Mouse (Mus musculus) intestine, embryonic 15.5 days (tissue): ENCODE results near the gene Zbtb46. TPM values are rescaled to one million over a fixed set of nuclear protein-coding genes. Genes with fewer than 3 reads are reported as not detected.

Source experiments
- ATAC-seq: fragments of 200-750 bp; cut with Nextera tagmentation; 2 replicates; pipeline ENCODE4 v1.8.0; 2017; ENCODE audit warnings: moderate TSS enrichment, moderate library complexity
- H3K27ac ChIP-seq: fragments of 300-500 bp; sonication (generic); 2 replicates; pipeline ENCODE4 v1.5.1; 2015; ENCODE audit warnings: mild to moderate bottlenecking, inconsistent platforms
- H3K27me3 ChIP-seq: fragments of 300-500 bp; sonication (generic); replicated peaks from 2 replicates; pipeline ENCODE4 v1.6.1; 2015; ENCODE audit warnings: inconsistent platforms
- H3K36me3 ChIP-seq: fragments of 300-500 bp; sonication (generic); 2 replicates; pipeline ENCODE4 v1.6.1; 2015; ENCODE audit warnings: inconsistent platforms
- H3K4me1 ChIP-seq: fragments of 300-500 bp; sonication (generic); replicated peaks from 2 replicates; pipeline ENCODE4 v1.6.1; 2015; ENCODE audit warnings: inconsistent platforms
- H3K4me2 ChIP-seq: fragments of 300-500 bp; sonication (generic); replicated peaks from 2 replicates; pipeline ENCODE4 v1.6.1; 2015; ENCODE audit warnings: mild to moderate bottlenecking, inconsistent platforms
- H3K4me3 ChIP-seq: fragments of 300-500 bp; sonication (generic); replicated peaks from 2 replicates; pipeline ENCODE4 v1.5.1; 2015; ENCODE audit warnings: inconsistent platforms
- H3K9ac ChIP-seq: fragments of 300-500 bp; sonication (generic); 2 replicates; pipeline ENCODE4 v1.6.1; 2015; ENCODE audit warnings: inconsistent platforms
- H3K9me3 ChIP-seq: fragments of 300-500 bp; sonication (generic); 2 replicates; pipeline ENCODE4 v1.6.1; 2016; ENCODE audit warnings: inconsistent platforms
- WGBS: fragments of 180-500 bp; shearing (Covaris S2); methylation state at CpG from one replicate; pipeline ENCODE4 v1.1.7; 2015; 5-methylcytosine and 5-hydroxymethylcytosine counted together
- polyA plus RNA-seq: library from polyadenylated mRNA; unstranded; fragments of >200 nt; fragmentation: Nextera tagmentation; extraction: Ambion mirVana; gene quantifications from 2 replicates; pipeline ENCODE4 v1.2.1, GENCODE M21; 2015

The Zbtb46 gene
- polyA plus RNA-seq, 1 experiment from 2014 or later = 7.4 TPM

- peak overlapping the region; percentile 72 for H3K27ac ChIP-seq
- H3K4me1 ChIP-seq = peaks cover 18% of the 10 kb centered on the region
- 1% methylated on average over 71 of the region's 71 CpGs for WGBS
- no peaks in the 10 kb centered on the region for H3K9me3 ChIP-seq
- H3K9ac ChIP-seq = peak overlapping the region; percentile 54
- peak overlapping the region; percentile 99 for H3K4me2 ChIP-seq
- peak; percentile 56 for ATAC-seq
- H3K27me3 ChIP-seq = peaks cover 24% of the 10 kb centered on the region
- no peaks in the 10 kb centered on the region for H3K36me3 ChIP-seq
- peak overlapping the region; percentile 92 for H3K4me3 ChIP-seq
These were observed 721 bp upstream of the Zbtb46 start for GRCm38 (mm10) chr2:181459673-181460621.

- peak overlapping the region; percentile 73 for H3K9ac ChIP-seq
- peaks cover 21% of the 10 kb centered on the region for H3K4me1 ChIP-seq
- ATAC-seq = peak; percentile 8; the same call in 1 of the 2 replicates
- H3K4me3 ChIP-seq = peak overlapping the region; percentile 92
- no peaks in the 10 kb centered on the region for H3K36me3 ChIP-seq
- H3K27me3 ChIP-seq = peaks cover 24% of the 10 kb centered on the region
- no peaks in the 10 kb centered on the region for H3K9me3 ChIP-seq
- H3K27ac ChIP-seq = peak overlapping the region; percentile 62; the same call in 1 of the 2 replicates
- under 1% methylated on average over 60 of the region's 72 CpGs for WGBS
- H3K4me2 ChIP-seq = peak overlapping the region; percentile 99
These were observed 644 bp downstream of the Zbtb46 start for GRCm38 (mm10) chr2:181458411-181459152.

- peaks cover 21% of the 10 kb centered on the region for H3K4me1 ChIP-seq
- no peak overlapping the region for H3K9ac ChIP-seq
- peaks cover 24% of the 10 kb centered on the region for H3K27me3 ChIP-seq
- no peak for ATAC-seq
- no peaks in the 10 kb centered on the region for H3K9me3 ChIP-seq
- H3K36me3 ChIP-seq = no peaks in the 10 kb centered on the region
- peak overlapping the region; percentile 99 for H3K4me2 ChIP-seq
- peak overlapping the region; percentile 92 for H3K4me3 ChIP-seq
- no peak overlapping the region for H3K27ac ChIP-seq
- WGBS = 5% methylated on average over 15 of the region's 15 CpGs
These were observed 1.4 kb downstream of the Zbtb46 start for GRCm38 (mm10) chr2:181457831-181458230.

- 66% methylated on average over 2 of the region's 2 CpGs for WGBS
- H3K27me3 ChIP-seq = peaks cover 22% of the 10 kb centered on the region
These were observed 3.3 kb downstream of the Zbtb46 start for GRCm38 (mm10) chr2:181455899-181456298.

GRCm38 (mm10) chr2:181453274-181453673, 6.0 kb downstream of the Zbtb46 start:
- H3K36me3 ChIP-seq = no peaks in the 10 kb centered on the region
- peaks cover 6% of the 10 kb centered on the region; the same call in 1 of the 2 replicates for H3K27me3 ChIP-seq
- ATAC-seq = no peak
- H3K9me3 ChIP-seq = no peaks in the 10 kb centered on the region
- H3K4me3 ChIP-seq = no peak overlapping the region
- WGBS = 48% methylated on average over 1 of the region's 1 CpGs
- peaks cover 5% of the 10 kb centered on the region for H3K4me1 ChIP-seq
- no peak overlapping the region for H3K9ac ChIP-seq
- H3K4me2 ChIP-seq = no peak overlapping the region
- no peak overlapping the region for H3K27ac ChIP-seq

More at GRCm38 (mm10) chr2:181455899-181456298, 3.3 kb downstream of the Zbtb46 start:
- ATAC-seq = no peak
- Histone ChIP-seq H3K4me1 (peaks cover 21% of the 10 kb centered on the region), H3K36me3 (no peaks in the 10 kb centered on the region), H3K4me2 (no peak overlapping the region), H3K27ac (no peak overlapping the region), H3K9me3 (no peaks in the 10 kb centered on the region), H3K9ac (no peak overlapping the region), H3K4me3 (no peak overlapping the region)

- Histone ChIP-seq H3K27ac (no peak overlapping the region), H3K4me3 (no peak overlapping the region), H3K4me2 (no peak overlapping the region), H3K9ac (no peak overlapping the region), H3K36me3 (no peaks in the 10 kb centered on the region), H3K4me1 (peaks cover 3% of the 10 kb centered on the region; the same call in 1 of the 2 replicates), H3K9me3 (no peaks in the 10 kb centered on the region), H3K27me3 (no peaks in the 10 kb centered on the region)
- WGBS = 73% methylated on average over 4 of the region's 4 CpGs
- ATAC-seq = no peak
These were observed 7.0 kb downstream of the Zbtb46 start for GRCm38 (mm10) chr2:181452181-181452580.

GRCm38 (mm10) chr2:181443016-181443415, 16.2 kb downstream of the Zbtb46 start:
- 98% methylated on average over 2 of the region's 2 CpGs for WGBS
- no peak for ATAC-seq

GRCm38 (mm10) chr2:181438176-181438575, 21.1 kb downstream of the Zbtb46 start:
- Histone ChIP-seq H3K27ac (no peak overlapping the region), H3K9ac (no peak overlapping the region), H3K4me2 (no peak overlapping the region), H3K9me3 (no peaks in the 10 kb centered on the region), H3K4me3 (no peak overlapping the region), H3K36me3 (no peaks in the 10 kb centered on the region), H3K4me1 (no peaks in the 10 kb centered on the region), H3K27me3 (no peaks in the 10 kb centered on the region)
- ATAC-seq = no peak
- WGBS = 78% methylated on average over 4 of the region's 4 CpGs

More at GRCm38 (mm10) chr2:181443016-181443415, 16.2 kb downstream of the Zbtb46 start:
- Histone ChIP-seq H3K4me1 (no peaks in the 10 kb centered on the region), H3K4me2 (no peak overlapping the region), H3K9me3 (no peaks in the 10 kb centered on the region), H3K9ac (no peak overlapping the region), H3K36me3 (no peaks in the 10 kb centered on the region), H3K27ac (no peak overlapping the region), H3K4me3 (no peak overlapping the region), H3K27me3 (no peaks in the 10 kb centered on the region)

GRCm38 (mm10) chr2:181436246-181436645, 23.0 kb downstream of the Zbtb46 start:
- Histone ChIP-seq H3K27me3 (no peaks in the 10 kb centered on the region), H3K4me1 (no peaks in the 10 kb centered on the region), H3K9me3 (no peaks in the 10 kb centered on the region), H3K27ac (no peak overlapping the region), H3K36me3 (no peaks in the 10 kb centered on the region), H3K4me3 (no peak overlapping the region), H3K9ac (no peak overlapping the region), H3K4me2 (no peak overlapping the region)
- 54% methylated on average over 2 of the region's 2 CpGs for WGBS
- no peak for ATAC-seq

GRCm38 (mm10) chr2:181423834-181424233, 35.4 kb downstream of the Zbtb46 start:
- Histone ChIP-seq H3K4me3 (no peak overlapping the region), H3K9ac (no peak overlapping the region), H3K4me2 (no peak overlapping the region), H3K27me3 (no peaks in the 10 kb centered on the region), H3K9me3 (no peaks in the 10 kb centered on the region), H3K27ac (no peak overlapping the region), H3K4me1 (no peaks in the 10 kb centered on the region), H3K36me3 (no peaks in the 10 kb centered on the region; the same call in 1 of the 2 replicates)
- 81% methylated on average over 9 of the region's 9 CpGs for WGBS
- ATAC-seq = no peak

GRCm38 (mm10) chr2:181420903-181421638, 38.2 kb downstream of the Zbtb46 start:
- Histone ChIP-seq H3K36me3 (no peaks in the 10 kb centered on the region; the same call in 1 of the 2 replicates), H3K9ac (no peak overlapping the region), H3K4me3 (no peak overlapping the region), H3K27ac (no peak overlapping the region), H3K27me3 (no peaks in the 10 kb centered on the region), H3K9me3 (no peaks in the 10 kb centered on the region), H3K4me2 (no peak overlapping the region), H3K4me1 (no peaks in the 10 kb centered on the region)
- 73% methylated on average over 4 of the region's 4 CpGs for WGBS
- no peak for ATAC-seq
